In the genomic region with DNA sequence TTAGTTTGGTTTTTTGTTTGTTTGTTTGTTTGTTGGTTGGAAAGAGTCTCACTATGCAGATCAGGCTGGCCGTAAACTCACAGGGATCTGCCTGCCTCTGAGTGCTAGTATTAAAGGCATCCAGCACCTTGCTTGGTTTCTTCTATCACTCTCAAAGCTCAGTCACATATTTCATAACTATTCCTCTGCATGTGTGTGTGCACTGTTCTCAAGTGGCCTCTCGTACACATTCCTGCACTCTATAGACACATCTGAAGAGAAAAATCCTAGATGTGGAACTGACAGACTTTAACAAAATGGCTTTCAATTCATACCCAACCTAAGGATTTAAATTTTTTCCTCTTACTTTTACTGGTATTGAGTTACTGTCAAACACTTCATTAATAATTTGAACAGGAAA, we compare ENCODE assay signal across 21 mouse cellular contexts. TPM values are rescaled to one million over a fixed set of nuclear protein-coding genes. Genes with fewer than 3 reads are reported as not detected.
A peak's percentile ranks its signal among the peaks of the same experiment; 100 is the strongest.
DNase-seq lines count a peak whose midpoint lies in the region; ATAC-seq and TF ChIP-seq lines count a peak whose summit lies in the region.
"Had no signal": no experiment of that assay in that cellular context is flagged by ENCODE, and none has a peak within 500 bp of the region (broad histone marks: within the 10 kb centered on the region; RNA-seq: fewer than 3 reads in every experiment).

No protein-coding gene starts in this region.

- TF ChIP-seq CTCF in kidney, postnatal 0 days (IDR thresholded peaks at IDR 0.05; ENCODE audit: low read depth) = no peak
- TF ChIP-seq CTCF in kidney, adult 2 months (conservative IDR thresholded peaks at IDR 0.05; ENCODE audit: insufficient read depth, insufficient read length, low read depth, low read length) = no peak
- TF ChIP-seq CTCF in lung, postnatal 0 days (IDR thresholded peaks at IDR 0.05) = no peak

- DNase-seq in heart, adult 18-20 months = no peak
- DNase-seq in kidney, postnatal 0 days (ENCODE audit: low spot score) = no peak
- DNase-seq in kidney, adult 2 months = no peak
- DNase-seq in lung, postnatal 0 days (ENCODE audit: low spot score) = peak; percentile 74
- no peak for DNase-seq in lung, postnatal 4 days
- no peak for DNase-seq in MN1 (ENCODE audit: low spot score)
- DNase-seq: adrenal gland, postnatal 14 days; cerebellum, adult 18-20 months; cerebellum, adult 9-11 months; cerebellum, postnatal 36 days; forebrain, postnatal 0 days; gastrocnemius, postnatal 36 days; heart, adult 11 months; heart, postnatal 36 days had no signal

- H3K36me3 ChIP-seq in heart, embryonic 13.5 days = peaks cover 15% of the 10 kb centered on the region; the same call in 1 of the 2 replicates
- no peaks in the 10 kb centered on the region for H3K36me3 ChIP-seq in kidney, postnatal 0 days (ENCODE audit: insufficient read depth, low read length)
- H3K36me3 ChIP-seq in kidney, adult 2 months (ENCODE audit: control insufficient read depth, insufficient read depth, low read length) = no peaks in the 10 kb centered on the region; the same call in 1 of the 2 replicates
- H3K36me3 ChIP-seq in lung, postnatal 0 days (ENCODE audit: insufficient read depth, low read length) = no peaks in the 10 kb centered on the region

- TF ChIP-seq POLR2A in kidney, adult 2 months (IDR thresholded peaks at IDR 0.05; ENCODE audit: low read depth, low read length) = no peak

- H3K27me3 ChIP-seq in heart, embryonic 13.5 days (replicated peaks) = no peaks in the 10 kb centered on the region
- H3K27me3 ChIP-seq in kidney, postnatal 0 days (ENCODE audit: insufficient read depth, low read length) = no peaks in the 10 kb centered on the region
- no peaks in the 10 kb centered on the region for H3K27me3 ChIP-seq in kidney, adult 2 months (replicated peaks; ENCODE audit: control insufficient read depth, insufficient read depth, low read length)
- no peaks in the 10 kb centered on the region for H3K27me3 ChIP-seq in lung, postnatal 0 days (replicated peaks; ENCODE audit: insufficient read depth, low read length)
- H3K27me3 ChIP-seq: embryonic facial prominence, embryonic 13.5 days; forebrain, embryonic 13.5 days; hindbrain, embryonic 15.5 days; Patski had no signal

- ATAC-seq in heart, embryonic 13.5 days (ENCODE audit: extremely low read depth, insufficient number of reproducible peaks, low FRiP score, low TSS enrichment) = no peak
- no peak for ATAC-seq in kidney, postnatal 0 days (replicated peaks; ENCODE audit: low FRiP score, low read depth)
- peak; percentile 80 for ATAC-seq in lung, postnatal 0 days
- ATAC-seq: activated CD4-positive, CD25-positive, alpha-beta regulatory T cell, adult 4 months; forebrain, embryonic 13.5 days; forebrain, postnatal 0 days; Patski had no signal

- TF ChIP-seq EP300 in lung, postnatal 0 days (IDR thresholded peaks at IDR 0.05) = peak; percentile 52; the same call in 1 of the 2 replicates

- H3K9me3 ChIP-seq in heart, embryonic 13.5 days = no peaks in the 10 kb centered on the region
- H3K9me3 ChIP-seq in kidney, postnatal 0 days (replicated peaks; ENCODE audit: low read length) = no peaks in the 10 kb centered on the region
- H3K9me3 ChIP-seq in lung, postnatal 0 days (ENCODE audit: low read length) = no peaks in the 10 kb centered on the region
- H3K9me3 ChIP-seq: embryonic facial prominence, embryonic 13.5 days; forebrain, embryonic 13.5 days; hindbrain, embryonic 15.5 days had no signal

- no peak overlapping the region for H3K4me3 ChIP-seq in heart, embryonic 13.5 days
- no peak overlapping the region for H3K4me3 ChIP-seq in kidney, postnatal 0 days (replicated peaks; ENCODE audit: low read depth, low read length)
- H3K4me3 ChIP-seq in kidney, adult 2 months (ENCODE audit: insufficient read depth, low read depth, low read length) = no peak overlapping the region
- no peak overlapping the region for H3K4me3 ChIP-seq in lung, postnatal 0 days (ENCODE audit: low read depth, low read length)
- H3K4me3 ChIP-seq: embryonic facial prominence, embryonic 13.5 days; forebrain, embryonic 13.5 days; hindbrain, embryonic 15.5 days had no signal

- peaks cover 67% of the 10 kb centered on the region for H3K4me1 ChIP-seq in heart, embryonic 13.5 days
- H3K4me1 ChIP-seq in kidney, postnatal 0 days (replicated peaks; ENCODE audit: insufficient read depth, low read length) = peaks cover 8% of the 10 kb centered on the region
- H3K4me1 ChIP-seq in kidney, adult 2 months (ENCODE audit: control insufficient read depth, insufficient read depth, low read length) = peaks cover 3% of the 10 kb centered on the region; the same call in 1 of the 2 replicates
- H3K4me1 ChIP-seq in lung, postnatal 0 days (ENCODE audit: insufficient read depth, low read depth, low read length) = peaks cover 3% of the 10 kb centered on the region
- H3K4me1 ChIP-seq: forebrain, embryonic 13.5 days; hindbrain, embryonic 15.5 days had no signal

- 60% methylated on average over 2 of the region's 2 CpGs for WGBS in heart, embryonic 13.5 days
- 64% methylated on average over 2 of the region's 2 CpGs for WGBS in kidney, postnatal 0 days
- 79% methylated on average over 2 of the region's 2 CpGs for WGBS in kidney, adult 2 months
- WGBS in lung, postnatal 0 days = 42% methylated on average over 2 of the region's 2 CpGs

- H3K4me2 ChIP-seq in heart, embryonic 13.5 days = no peak overlapping the region
- H3K4me2 ChIP-seq in kidney, postnatal 0 days (ENCODE audit: low read length) = no peak overlapping the region
- H3K4me2 ChIP-seq in lung, postnatal 0 days (replicated peaks; ENCODE audit: low read depth, low read length) = no peak overlapping the region
- H3K4me2 ChIP-seq: embryonic facial prominence, embryonic 13.5 days; forebrain, embryonic 13.5 days; heart, embryonic 11.5 days; hindbrain, embryonic 15.5 days had no signal

- 0 out of 2 replicates have a peak overlapping the region, but pooled peaks have one; percentile 12 for H3K27ac ChIP-seq in heart, embryonic 13.5 days (replicated peaks)
- H3K27ac ChIP-seq in kidney, postnatal 0 days = peak overlapping the region; percentile 81
- no peak overlapping the region for H3K27ac ChIP-seq in kidney, adult 2 months (ENCODE audit: insufficient read depth, low read depth, low read length)
- peak overlapping the region; percentile 32; the same call in 1 of the 2 replicates for H3K27ac ChIP-seq in lung, postnatal 0 days (ENCODE audit: low read length)
- H3K27ac ChIP-seq: embryonic facial prominence, embryonic 13.5 days; forebrain, embryonic 13.5 days; hindbrain, embryonic 15.5 days had no signal

- H3K9ac ChIP-seq in heart, embryonic 13.5 days = no peak overlapping the region
- H3K9ac ChIP-seq in kidney, postnatal 0 days (ENCODE audit: low read depth, low read length) = no peak overlapping the region
- no peak overlapping the region for H3K9ac ChIP-seq in lung, postnatal 0 days (replicated peaks; ENCODE audit: low read depth)
- H3K9ac ChIP-seq: embryonic facial prominence, embryonic 13.5 days; forebrain, embryonic 13.5 days; forebrain, postnatal 0 days; hindbrain, embryonic 15.5 days had no signal

RNA-seq across cellular contexts. Expression of a gene that starts 25.4 kb away (rescaled TPM):
- polyA plus RNA-seq in heart, embryonic 13.5 days (2015; fragmentation: Nextera tagmentation; extraction: Ambion mirVana) = 136 and 138 TPM in 2 replicates
- 100 to 1,000 TPM; 290 to 300 TPM for total RNA-seq in heart, adult 18-20 months (2021)
- polyA plus RNA-seq in kidney, postnatal 0 days (2015; fragmentation: Nextera tagmentation; extraction: Ambion mirVana) = 165 and 170 TPM in 2 replicates
- polyA plus RNA-seq in kidney, adult 2 months (2012; rRNA removed) = 66.8 and 67.2 TPM in 2 replicates
- polyA plus RNA-seq in lung, postnatal 0 days (2015; fragmentation: Nextera tagmentation; extraction: Ambion mirVana) = 130 and 138 TPM in 2 replicates

RNA-seq across cellular contexts. Expression of a gene that starts 48.2 kb away (rescaled TPM):
- polyA plus RNA-seq in heart, embryonic 13.5 days (2015; fragmentation: Nextera tagmentation; extraction: Ambion mirVana) = 0.32 and 0.36 TPM in 2 replicates
- total RNA-seq in heart, adult 18-20 months (2021) = under 1 TPM; 0.02 to 0.08 TPM
- 0.25 and 0.31 TPM in 2 replicates for polyA plus RNA-seq in kidney, postnatal 0 days (2015; fragmentation: Nextera tagmentation; extraction: Ambion mirVana)
- polyA plus RNA-seq in kidney, adult 2 months (2012; rRNA removed) = 0.15 and 0.17 TPM in 2 replicates
- 0.06 and 0.12 TPM in 2 replicates for polyA plus RNA-seq in lung, postnatal 0 days (2015; fragmentation: Nextera tagmentation; extraction: Ambion mirVana)

RNA-seq across cellular contexts. Expression of a gene that starts 51.8 kb away (rescaled TPM):
- 23.6 and 24.3 TPM in 2 replicates for polyA plus RNA-seq in heart, embryonic 13.5 days (2015; fragmentation: Nextera tagmentation; extraction: Ambion mirVana)
- total RNA-seq in heart, adult 18-20 months (2021) = 10 to 100 TPM; 22.2 to 25.6 TPM
- polyA plus RNA-seq in kidney, postnatal 0 days (2015; fragmentation: Nextera tagmentation; extraction: Ambion mirVana) = 30.1 and 34.5 TPM in 2 replicates
- 38.9 and 39.3 TPM in 2 replicates for polyA plus RNA-seq in kidney, adult 2 months (2012; rRNA removed)
- polyA plus RNA-seq in lung, postnatal 0 days (2015; fragmentation: Nextera tagmentation; extraction: Ambion mirVana) = 15.8 and 18.3 TPM in 2 replicates

RNA-seq across cellular contexts. Expression of a gene that starts 58.3 kb away (rescaled TPM):
- polyA plus RNA-seq in heart, embryonic 13.5 days (2015; fragmentation: Nextera tagmentation; extraction: Ambion mirVana) = 10.9 and 12.9 TPM in 2 replicates
- total RNA-seq in heart, adult 18-20 months (2021) = 1 to 10 TPM; 5.0 to 5.8 TPM
- polyA plus RNA-seq in kidney, postnatal 0 days (2015; fragmentation: Nextera tagmentation; extraction: Ambion mirVana) = 50.5 and 51.2 TPM in 2 replicates
- 77.5 and 84.2 TPM in 2 replicates for polyA plus RNA-seq in kidney, adult 2 months (2012; rRNA removed)
- polyA plus RNA-seq in lung, postnatal 0 days (2015; fragmentation: Nextera tagmentation; extraction: Ambion mirVana) = 9.2 and 9.8 TPM in 2 replicates
